Mouse (Mus musculus) frontal cortex, adult 2 months (tissue): ENCODE measurements around the gene Rere. TPM values are rescaled to one million over a fixed set of nuclear protein-coding genes. Genes with fewer than 3 reads are reported as not detected.

Experiments used
- polyA plus RNA-seq: library from polyadenylated mRNA; depleted of rRNA; stranded (reverse); fragments of >200 nt; gene quantifications from 2 replicates; pipeline ENCODE4 v1.2.3, GENCODE M21; 2012; rRNA removed

The Rere gene
- polyA plus RNA-seq, 1 experiment = 64.4 TPM

Other genes starting within 250 kb of the Rere start
- gene Gpr157, start 194.3 kb upstream of the Rere start, polyA plus RNA-seq = 1.4 and 1.8 TPM in 2 replicates
- gene Slc2a5, start 162.4 kb upstream of the Rere start, polyA plus RNA-seq = 4.7 and 7.6 TPM in 2 replicates
- gene Slc2a7, start 132.7 kb upstream of the Rere start, polyA plus RNA-seq = not detected in 2 replicates
- gene Car6, start 80.3 kb upstream of the Rere start, polyA plus RNA-seq = 0.15 TPM in 1 of 2 replicates, not detected in the other
- gene Eno1, start 44.9 kb upstream of the Rere start, polyA plus RNA-seq = 979 and 1,007 TPM in 2 replicates